ENCODE assay signal across 7 mouse cellular contexts in the genomic region with DNA sequence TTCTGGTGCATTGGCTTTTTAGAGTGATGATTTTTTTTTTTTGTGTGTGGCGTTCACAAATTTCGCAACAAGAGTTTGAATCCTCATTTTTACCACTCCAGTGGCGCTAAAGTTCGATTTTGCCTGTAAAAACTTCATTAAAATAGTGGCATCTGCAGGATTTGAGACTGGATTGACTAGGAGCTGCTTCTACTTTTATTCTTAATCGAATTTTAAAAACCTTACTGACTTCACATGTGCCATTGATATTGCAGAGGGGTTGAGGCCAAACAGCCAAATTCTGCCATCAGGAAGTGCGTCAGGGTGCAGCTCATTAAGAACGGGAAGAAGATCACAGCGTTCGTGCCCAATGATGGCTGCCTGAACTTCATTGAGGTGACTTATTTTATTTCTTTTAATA. TPM values are rescaled to one million over a fixed set of nuclear protein-coding genes. Genes with fewer than 3 reads are reported as not detected.
DNase-seq lines count a peak whose midpoint lies in the region; ATAC-seq and TF ChIP-seq lines count a peak whose summit lies in the region.

No protein-coding gene starts in this region.

- no peak for TF ChIP-seq CTCF in stomach, postnatal 0 days (IDR thresholded peaks at IDR 0.05; ENCODE audit: low read depth)

- TF ChIP-seq EP300 in stomach, postnatal 0 days (optimal IDR thresholded peaks at IDR 0.05): no peak

- peak overlapping the region; percentile 96 for H3K4me3 ChIP-seq in megakaryocyte, embryonic 14.5 days (replicated peaks)
- peak overlapping the region; percentile 90 for H3K4me3 ChIP-seq in forebrain, embryonic 11.5 days (ENCODE audit: low read depth, low read length)
- H3K4me3 ChIP-seq in limb, embryonic 14.5 days (replicated peaks; ENCODE audit: low read length): peak overlapping the region; percentile 91
- H3K4me3 ChIP-seq in stomach, postnatal 0 days (ENCODE audit: low read depth, low read length): peak overlapping the region; percentile 93

- H3K4me1 ChIP-seq in megakaryocyte, embryonic 14.5 days: peaks cover 4% of the 10 kb centered on the region; the same call in 1 of the 2 replicates
- no peaks in the 10 kb centered on the region for H3K4me1 ChIP-seq in forebrain, embryonic 11.5 days (replicated peaks; ENCODE audit: control insufficient read depth, insufficient read depth, low read length)
- H3K4me1 ChIP-seq in limb, embryonic 14.5 days (ENCODE audit: control insufficient read depth, insufficient read depth, low read length): no peaks in the 10 kb centered on the region
- H3K4me1 ChIP-seq in stomach, postnatal 0 days (replicated peaks; ENCODE audit: control insufficient read depth, insufficient read depth): no peaks in the 10 kb centered on the region

- DNase-seq in forebrain, embryonic 11.5 days (ENCODE audit: low spot score): no peak
- no peak for DNase-seq in limb, embryonic 14.5 days (ENCODE audit: low spot score)
- DNase-seq in stomach, postnatal 0 days (ENCODE audit: low spot score): no peak
- DNase-seq in left cerebral cortex, adult 11 months (ENCODE audit: low spot score): no peak
- DNase-seq in thymus, adult 18-20 months: no peak

- peak overlapping the region; percentile 98 for H3K9ac ChIP-seq in forebrain, embryonic 11.5 days (ENCODE audit: low read length)
- peak overlapping the region; percentile 97 for H3K9ac ChIP-seq in limb, embryonic 14.5 days (ENCODE audit: low read depth, low read length, severe bottlenecking)
- H3K9ac ChIP-seq in stomach, postnatal 0 days (ENCODE audit: low read length): peak overlapping the region; percentile 97

- ATAC-seq in megakaryocyte, adult 5-6 weeks (ENCODE audit: poor library complexity, severe bottlenecking): no peak
- ATAC-seq in forebrain, embryonic 11.5 days (replicated peaks; ENCODE audit: low FRiP score): no peak
- no peak for ATAC-seq in limb, embryonic 14.5 days (ENCODE audit: low FRiP score, low read depth)
- ATAC-seq in stomach, postnatal 0 days (ENCODE audit: low FRiP score, low TSS enrichment): no peak

- H3K27me3 ChIP-seq in megakaryocyte, embryonic 14.5 days (replicated peaks): no peaks in the 10 kb centered on the region
- H3K27me3 ChIP-seq in forebrain, embryonic 11.5 days (ENCODE audit: control insufficient read depth, insufficient read depth, low read length): no peaks in the 10 kb centered on the region
- H3K27me3 ChIP-seq in limb, embryonic 14.5 days (ENCODE audit: control insufficient read depth, insufficient read depth, low read length): no peaks in the 10 kb centered on the region
- H3K27me3 ChIP-seq in stomach, postnatal 0 days (ENCODE audit: control insufficient read depth, insufficient read depth, low read length): no peaks in the 10 kb centered on the region

- H3K36me3 ChIP-seq in megakaryocyte, embryonic 14.5 days (replicated peaks; ENCODE audit: low read length): peaks cover 34% of the 10 kb centered on the region
- H3K36me3 ChIP-seq in forebrain, embryonic 11.5 days (ENCODE audit: control insufficient read depth, insufficient read depth, low read length): peaks cover 15% of the 10 kb centered on the region
- H3K36me3 ChIP-seq in limb, embryonic 14.5 days (ENCODE audit: control insufficient read depth, insufficient read depth, low read length): peaks cover 32% of the 10 kb centered on the region
- 0 out of 2 replicates have a peak, but pooled peaks cover 2% of the 10 kb centered on the region for H3K36me3 ChIP-seq in stomach, postnatal 0 days (ENCODE audit: control insufficient read depth, insufficient read depth, low read length)

- no peak overlapping the region for H3K27ac ChIP-seq in forebrain, embryonic 11.5 days (ENCODE audit: low read depth, low read length)
- peak overlapping the region; percentile 33; the same call in 1 of the 2 replicates for H3K27ac ChIP-seq in limb, embryonic 14.5 days (replicated peaks; ENCODE audit: low read depth, low read length)
- no peak overlapping the region; the same call in 1 of the 2 replicates for H3K27ac ChIP-seq in stomach, postnatal 0 days (replicated peaks)

- no peaks in the 10 kb centered on the region for H3K9me3 ChIP-seq in megakaryocyte, embryonic 14.5 days
- no peaks in the 10 kb centered on the region for H3K9me3 ChIP-seq in forebrain, embryonic 11.5 days (ENCODE audit: control insufficient read depth, low read length)
- H3K9me3 ChIP-seq in limb, embryonic 14.5 days (ENCODE audit: control insufficient read depth, low read length): no peaks in the 10 kb centered on the region
- no peaks in the 10 kb centered on the region for H3K9me3 ChIP-seq in stomach, postnatal 0 days (ENCODE audit: control insufficient read depth, low read length)

- peak overlapping the region; percentile 66 for H3K4me2 ChIP-seq in forebrain, embryonic 11.5 days (ENCODE audit: low read depth, low read length, severe bottlenecking)
- H3K4me2 ChIP-seq in limb, embryonic 14.5 days (replicated peaks; ENCODE audit: low read depth, low read length, severe bottlenecking): peak overlapping the region; percentile 76
- H3K4me2 ChIP-seq in stomach, postnatal 0 days (replicated peaks; ENCODE audit: low read depth): peak overlapping the region; percentile 66

- WGBS in forebrain, embryonic 11.5 days: 52% methylated on average over 9 of the region's 9 CpGs
- WGBS in limb, embryonic 14.5 days: 46% methylated on average over 9 of the region's 9 CpGs
- 46% methylated on average over 9 of the region's 9 CpGs for WGBS in stomach, postnatal 0 days

- TF ChIP-seq POLR2A in limb, embryonic 14.5 days (IDR thresholded peaks at IDR 0.05; ENCODE audit: borderline replicate concordance, extremely low read depth, insufficient read depth, insufficient read length): no peak

RNA-seq across cellular contexts. Expression of a gene that starts 1.3 kb away (rescaled TPM):
- 299 and 3,083 TPM in 2 replicates for polyA plus RNA-seq in megakaryocyte, embryonic 14.5 days (2012; ENCODE audit: insufficient read depth, low replicate concordance)
- 1,373 and 1,381 TPM in 2 replicates for total RNA-seq in megakaryocyte, adult 5-6 weeks (2015)
- 1,440 and 1,451 TPM in 2 replicates for total RNA-seq in megakaryocyte, adult 5-6 weeks (2017)
- 184 and 225 TPM in 2 replicates for polyA plus RNA-seq in forebrain, embryonic 11.5 days (2014; fragmentation: Nextera tagmentation; extraction: Ambion mirVana)
- 1,014 and 1,530 TPM in 2 replicates for polyA plus RNA-seq in limb, embryonic 14.5 days (2012; rRNA removed)
- polyA plus RNA-seq in limb, embryonic 14.5 days (2014; fragmentation: Nextera tagmentation; extraction: Ambion mirVana): 292 and 334 TPM in 2 replicates
- polyA plus RNA-seq in stomach, postnatal 0 days (2015; fragmentation: Nextera tagmentation; extraction: Ambion mirVana): 254 and 300 TPM in 2 replicates

RNA-seq across cellular contexts. Expression of a gene that starts 18.9 kb away (rescaled TPM):
- polyA plus RNA-seq in megakaryocyte, embryonic 14.5 days (2012; ENCODE audit: insufficient read depth, low replicate concordance): 6.0 TPM in 1 of 2 replicates, not detected in the other
- not detected in 2 replicates for total RNA-seq in megakaryocyte, adult 5-6 weeks (2015)
- not detected in 2 replicates for total RNA-seq in megakaryocyte, adult 5-6 weeks (2017)
- polyA plus RNA-seq in forebrain, embryonic 11.5 days (2014; fragmentation: Nextera tagmentation; extraction: Ambion mirVana): 0.45 and 1.3 TPM in 2 replicates
- 0.34 and 0.40 TPM in 2 replicates for polyA plus RNA-seq in limb, embryonic 14.5 days (2012; rRNA removed)
- polyA plus RNA-seq in limb, embryonic 14.5 days (2014; fragmentation: Nextera tagmentation; extraction: Ambion mirVana): 0.37 TPM in 1 of 2 replicates, not detected in the other
- 0.11 TPM in 1 of 2 replicates, not detected in the other for polyA plus RNA-seq in stomach, postnatal 0 days (2015; fragmentation: Nextera tagmentation; extraction: Ambion mirVana)
